Mouse (Mus musculus) ES-E14 (cell line): ENCODE measurements around the gene Pinlyp. TPM values are rescaled to one million over a fixed set of nuclear protein-coding genes. Genes with fewer than 3 reads are reported as not detected.

Experiments used
- DNase-seq: peaks from one replicate; pipeline ENCODE4 v3.0.0-alpha.2; 2013; ENCODE audit warnings: low read depth, low spot score
- H3K27ac ChIP-seq: 2 replicates; pipeline ENCODE4 v1.5.1; 2012; ENCODE audit warnings: low read depth, mild to moderate bottlenecking, low read length, moderate library complexity, mixed read lengths; ENCODE audit not compliant: poor library complexity, insufficient read depth, severe bottlenecking
- H3K36me3 ChIP-seq: 2 replicates; pipeline ENCODE4 v1.6.1; 2012; ENCODE audit warnings: mild to moderate bottlenecking, low read length, moderate library complexity, mixed read lengths; ENCODE audit not compliant: control insufficient read depth, poor library complexity, insufficient read depth, severe bottlenecking
- H3K4me1 ChIP-seq, 2 experiments: fragments of 150-350 bp in 1 of 2; sonication (generic) in 1 of 2; 2 replicates each; pipeline ENCODE4 v1.6.1; 2012; ENCODE audit warnings: low read length in 2 of 2, mild to moderate bottlenecking in 1 of 2, mixed read lengths in 1 of 2; ENCODE audit not compliant: control insufficient read depth in 2 of 2, insufficient read depth in 2 of 2, poor library complexity in 1 of 2
- H3K4me3 ChIP-seq, 2 experiments: fragments of 150-350 bp in 1 of 2; sonication (generic) in 1 of 2; 2 replicates each; pipeline ENCODE4 v1.5.1; 2012; ENCODE audit warnings: low read length in 2 of 2, low read depth in 1 of 2, mild to moderate bottlenecking in 1 of 2, mixed read lengths in 1 of 2; ENCODE audit not compliant: insufficient read depth in 1 of 2, poor library complexity in 1 of 2, severe bottlenecking in 1 of 2
- H3K9ac ChIP-seq: 2 replicates; pipeline ENCODE4 v1.6.1; 2012; ENCODE audit warnings: low read depth, mild to moderate bottlenecking, low read length, mixed read lengths; ENCODE audit not compliant: poor library complexity, insufficient read depth, severe bottlenecking
- H3K9me3 ChIP-seq: fragments of 150-350 bp; sonication (generic); 2 replicates; pipeline ENCODE4 v1.6.1; 2012; ENCODE audit warnings: low read depth, mild to moderate bottlenecking, low read length; ENCODE audit not compliant: control insufficient read depth, insufficient read depth
- CHD2 ChIP-seq: IDR thresholded peaks from 2 replicates; pipeline ENCODE4 v1.6.1; 2014; ENCODE audit warnings: mild to moderate bottlenecking, low read depth, low read length, inconsistent platforms
- HCFC1 ChIP-seq: IDR thresholded peaks from 2 replicates; pipeline ENCODE4 v1.6.1; 2012; ENCODE audit warnings: low read length, inconsistent platforms, borderline replicate concordance; ENCODE audit not compliant: insufficient read depth
- MAFK ChIP-seq: IDR thresholded peaks from 2 replicates; pipeline ENCODE4 v1.6.1; 2014; ENCODE audit warnings: mild to moderate bottlenecking, low read depth, low read length, inconsistent platforms; ENCODE audit not compliant: insufficient read depth
- ZC3H11A ChIP-seq: IDR thresholded peaks from 2 replicates; pipeline ENCODE4 v1.6.1; 2012; ENCODE audit warnings: low read depth, mild to moderate bottlenecking, inconsistent platforms, low read length, borderline replicate concordance
- ZNF384 ChIP-seq: IDR thresholded peaks from 2 replicates; pipeline ENCODE4 v1.6.1; 2012; ENCODE audit warnings: low read depth, low read length, inconsistent platforms
- in situ Hi-C, 2 experiments: fragments of 600-800 bp; cut with MboI; formaldehyde crosslinking; loops; one replicate each; pipeline ENCODE4 v1.15.1; 2025; ENCODE audit warnings: low sequenced_read_pairs in 2 of 2, inconsistent platforms in 1 of 2; ENCODE audit not compliant: unreplicated experiment in 2 of 2
- total RNA-seq: library from RNA; depleted of rRNA; stranded (reverse); fragments of 300-350 nt; gene quantifications from 2 replicates; pipeline ENCODE4 v1.2.3, GENCODE M21; 2012; rRNA removed

Gene Pinlyp
- total RNA-seq, result 0.58 TPM in 1 of 2 replicates, not detected in the other

DNA sequence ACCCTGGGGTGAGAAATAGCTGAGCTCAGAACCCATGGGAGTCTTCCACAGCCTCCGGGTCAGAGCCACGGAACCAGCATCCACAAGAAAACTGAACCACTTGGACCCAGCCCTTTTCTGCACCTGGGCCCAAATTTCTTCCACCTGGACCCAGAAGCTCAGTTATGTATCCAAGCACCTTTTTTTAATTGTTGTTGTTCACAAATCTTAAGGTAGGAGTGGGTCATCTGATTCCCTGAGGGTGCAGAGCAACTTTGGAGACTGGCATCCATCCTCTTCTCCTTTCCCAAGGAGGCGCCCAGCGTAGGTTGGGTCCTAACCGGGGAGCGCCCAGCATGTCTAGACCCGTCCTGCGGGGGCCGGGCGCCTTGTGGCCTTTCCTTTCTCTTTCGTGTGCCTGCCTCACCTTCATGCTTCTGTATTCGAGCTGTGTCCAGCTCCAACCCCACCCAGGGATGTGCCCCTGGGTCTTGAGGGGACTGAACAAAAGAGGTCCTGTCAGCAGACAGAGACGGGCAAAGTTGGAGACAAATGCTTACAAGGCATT is at the start of gene Pinlyp, which contains the start of gene Xrcc1:
TSS of gene Pinlyp (minus strand) at position 51 of the 547 bp plus-strand sequence.
TSS of gene Xrcc1 (plus strand) at position 222 of the 547 bp plus-strand sequence.
- H3K9ac ChIP-seq, result peak within 1 kb of the TSS; percentile 97
- in situ Hi-C loops, result no loop called here
- no peak for DNase-seq
- peaks cover 0 to 10% of the 10 kb centered on the region in 2 experiments; a peak in 2 of 4 replicates for H3K4me1 ChIP-seq
- no peaks in the 10 kb centered on the region for H3K9me3 ChIP-seq
- peak within 1 kb of the TSS; percentile 34 for H3K27ac ChIP-seq
- no peak for TF ChIP-seq ZC3H11A
- no peak for TF ChIP-seq HCFC1
- TF ChIP-seq CHD2, result no peak
- no peak for TF ChIP-seq MAFK
- no peak for TF ChIP-seq ZNF384
- H3K36me3 ChIP-seq, result peaks cover 14% of the 10 kb centered on the region
- H3K4me3 ChIP-seq, result peak within 1 kb of the TSS; percentile 85 to 98

DNA sequence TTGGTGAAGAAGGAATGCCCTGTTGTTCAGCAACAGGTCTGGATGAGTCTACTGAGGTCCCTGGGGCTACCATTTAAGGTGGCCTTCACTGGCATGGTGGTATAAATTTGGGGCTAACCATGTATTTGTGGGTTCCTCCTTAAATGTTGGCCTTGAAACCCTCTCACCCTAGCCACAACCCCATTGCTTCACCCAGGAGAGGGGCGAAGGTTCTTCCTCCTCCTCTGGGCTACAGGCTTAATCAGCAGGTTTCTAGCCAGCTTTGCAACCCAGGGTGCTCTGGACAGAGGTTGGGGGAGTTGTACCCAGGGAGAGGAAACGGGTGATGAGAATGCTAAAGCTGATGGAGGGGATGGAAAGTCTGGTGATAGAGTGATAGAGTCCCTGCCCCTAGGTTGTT is 49.5 kb upstream of the Pinlyp start:
- Histone ChIP-seq H3K36me3 (no peaks in the 10 kb centered on the region), H3K4me3 (no peak overlapping the region), H3K27ac (no peak overlapping the region), H3K9ac (no peak overlapping the region), H3K9me3 (no peaks in the 10 kb centered on the region), H3K4me1 (peaks cover 0 to 5% of the 10 kb centered on the region in 2 experiments; a peak in 1 of 4 replicates)
- no peak for DNase-seq
- TF ChIP-seq HCFC1 (no peak), MAFK (no peak), ZC3H11A (no peak), CHD2 (no peak), ZNF384 (no peak)
- in situ Hi-C loops, result no loop called here

DNA sequence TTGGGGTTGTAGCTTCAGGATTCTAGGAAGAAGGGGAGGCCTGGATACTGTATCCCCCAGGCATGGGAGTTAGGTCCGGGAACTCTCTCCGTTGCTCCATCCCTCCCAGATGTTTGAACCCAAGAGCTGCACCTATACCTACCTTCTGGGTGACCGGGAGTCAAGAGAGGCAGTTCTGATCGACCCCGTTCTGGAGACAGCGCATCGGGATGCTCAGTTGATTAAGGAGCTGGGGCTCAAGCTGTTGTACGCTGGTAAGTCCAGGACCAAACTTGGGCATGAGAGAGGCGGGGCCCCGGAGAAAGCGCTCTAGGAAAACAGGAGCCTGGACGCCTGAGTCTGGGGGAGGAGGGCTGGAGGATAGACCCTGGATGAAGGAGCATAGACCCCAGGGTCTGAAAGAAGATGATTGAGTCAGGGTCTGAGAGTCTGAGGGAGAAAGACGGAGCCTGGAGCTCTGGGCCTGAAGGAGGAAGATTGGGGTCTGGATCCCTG is 48.4 kb upstream of the Pinlyp start:
- Histone ChIP-seq H3K27ac (no peak overlapping the region), H3K36me3 (no peaks in the 10 kb centered on the region), H3K4me3 (peak overlapping the region; percentile 78 to 85), H3K9me3 (no peaks in the 10 kb centered on the region), H3K4me1 (peaks cover 0 to 5% of the 10 kb centered on the region in 2 experiments; a peak in 1 of 4 replicates), H3K9ac (peak overlapping the region; percentile 77)
- in situ Hi-C loops, result no loop called here
- TF ChIP-seq HCFC1 (no peak), ZNF384 (no peak), CHD2 (no peak), ZC3H11A (no peak), MAFK (no peak)
- DNase-seq, result no peak

DNA sequence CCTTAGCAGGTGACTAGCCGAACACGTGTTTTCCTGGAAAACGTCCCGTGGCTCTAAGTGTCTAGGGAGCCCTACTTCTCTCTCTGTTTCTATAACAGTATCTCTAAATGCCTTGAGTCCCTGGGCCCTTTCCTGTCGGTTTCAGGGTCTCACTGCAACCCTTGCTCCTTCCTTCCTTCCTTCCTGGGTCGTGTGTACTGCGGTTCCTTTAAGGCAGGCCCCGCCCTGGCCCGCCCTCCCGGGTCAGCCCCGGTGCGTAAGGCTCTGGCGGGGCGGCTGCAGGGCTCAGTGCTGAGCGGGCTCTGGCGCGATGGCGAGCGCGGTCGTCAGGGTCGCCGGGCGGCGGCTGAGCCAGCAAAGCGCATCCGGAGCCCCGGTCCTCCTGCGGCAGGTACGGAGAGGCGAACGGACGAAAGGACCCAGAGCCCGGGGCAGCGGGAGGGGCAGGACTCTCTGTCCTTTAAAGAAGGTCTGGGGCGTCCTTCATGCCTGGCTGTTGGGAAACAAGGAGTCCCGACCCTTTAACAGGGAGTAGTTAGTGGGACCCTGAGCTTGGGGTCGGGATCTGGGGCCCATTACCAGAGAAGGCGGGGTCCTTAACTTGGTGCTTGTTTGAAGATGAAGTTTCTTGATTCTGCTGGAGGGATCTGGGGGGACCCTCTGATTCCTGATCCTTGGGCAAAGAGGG is 47.8 kb upstream of the Pinlyp start:
- DNase-seq, result no peak
- Histone ChIP-seq H3K27ac (no peak overlapping the region), H3K9ac (peak overlapping the region; percentile 77), H3K36me3 (no peaks in the 10 kb centered on the region), H3K9me3 (no peaks in the 10 kb centered on the region), H3K4me3 (peak overlapping the region; percentile 78 to 85), H3K4me1 (peaks cover 0 to 5% of the 10 kb centered on the region in 2 experiments; a peak in 1 of 4 replicates)
- in situ Hi-C loops, result no loop called here
- TF ChIP-seq HCFC1 (no peak), CHD2 (no peak), ZC3H11A (no peak), MAFK (no peak), ZNF384 (no peak)
